Mouse (Mus musculus) thymus, adult 2 months (tissue): ENCODE results near the gene Cyba. TPM values are rescaled to one million over a fixed set of nuclear protein-coding genes. Genes with fewer than 3 reads are reported as not detected.

Experiments
- DNase-seq: peaks from one replicate; pipeline ENCODE4 v3.0.0; 2021
- H3K27ac ChIP-seq: fragments of 200-500 bp; 2 replicates; pipeline ENCODE4 v1.5.1; 2012; ENCODE audit warnings: low read length, control low read depth; ENCODE audit not compliant: control insufficient read depth, insufficient read depth
- H3K27me3 ChIP-seq: fragments of 200-500 bp; 2 replicates; pipeline ENCODE4 v1.6.1; 2012; ENCODE audit warnings: mild to moderate bottlenecking, low read length, moderate library complexity, mixed read lengths; ENCODE audit not compliant: control insufficient read depth, insufficient read depth
- H3K36me3 ChIP-seq: fragments of 200-500 bp; 2 replicates; pipeline ENCODE4 v1.6.1; 2012; ENCODE audit warnings: mild to moderate bottlenecking, low read length, moderate library complexity; ENCODE audit not compliant: control insufficient read depth, insufficient read depth
- H3K4me1 ChIP-seq: fragments of 200-500 bp; replicated peaks from 2 replicates; pipeline ENCODE4 v1.6.1; 2012; ENCODE audit warnings: low read length; ENCODE audit not compliant: control insufficient read depth, insufficient read depth
- H3K4me3 ChIP-seq: fragments of 200-500 bp; 2 replicates; pipeline ENCODE4 v1.5.1; 2012; ENCODE audit warnings: mild to moderate bottlenecking, low read length, control low read depth, moderate library complexity; ENCODE audit not compliant: control insufficient read depth, insufficient read depth
- CTCF ChIP-seq: fragments of 200-500 bp; IDR thresholded peaks from 2 replicates; pipeline ENCODE4 v1.5.1; 2012; ENCODE audit warnings: mild to moderate bottlenecking, control low read depth, low read length, moderate library complexity, borderline replicate concordance; ENCODE audit not compliant: control insufficient read depth, poor library complexity, insufficient read depth; ENCODE audit errors: extremely low read depth
- POLR2A ChIP-seq: fragments of 200-500 bp; IDR thresholded peaks from 2 replicates; pipeline ENCODE4 v1.6.1; 2012; ENCODE audit warnings: mild to moderate bottlenecking, low read length, control low read depth, moderate library complexity; ENCODE audit not compliant: control insufficient read depth, poor library complexity, insufficient read depth; ENCODE audit errors: extremely low read depth
- WGBS: fragments of 180-500 bp; shearing (Covaris S2); methylation state at CpG from one replicate; pipeline ENCODE4 v1.1.7; 2018; 5-methylcytosine and 5-hydroxymethylcytosine counted together
- polyA plus RNA-seq: library from polyadenylated mRNA; depleted of rRNA; stranded (reverse); fragments of >200 nt; gene quantifications from 2 replicates; pipeline ENCODE4 v1.2.3, GENCODE M21; 2012

The Cyba gene
- polyA plus RNA-seq, 1 experiment: 705 TPM

DNA sequence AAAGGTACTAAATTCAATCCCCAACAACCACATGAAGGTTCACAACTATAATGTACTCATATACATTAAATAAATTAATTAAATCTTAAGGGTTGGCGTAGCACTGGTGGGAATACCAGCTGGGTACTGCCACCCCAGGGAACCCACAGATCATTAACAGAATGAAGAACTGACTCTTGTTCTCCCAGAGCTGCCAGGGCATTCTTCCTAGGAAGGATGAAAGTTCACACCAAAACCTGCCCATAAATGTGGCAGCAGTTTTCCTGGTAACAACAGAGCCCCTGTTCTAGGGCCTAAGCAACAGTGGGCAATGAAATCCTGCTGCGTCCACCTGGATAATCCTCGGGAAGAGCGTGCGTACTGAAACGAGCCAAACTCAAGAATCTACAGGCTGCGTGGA is 9.6 kb upstream of the Cyba start:
- Histone ChIP-seq H3K27ac (no peak overlapping the region), H3K4me3 (peak overlapping the region; percentile 59; the same call in 1 of the 2 replicates), H3K36me3 (no peaks in the 10 kb centered on the region), H3K4me1 (peaks cover 36% of the 10 kb centered on the region), H3K27me3 (no peaks in the 10 kb centered on the region)
- 68% methylated on average over 7 of the region's 7 CpGs for WGBS
- TF ChIP-seq CTCF (no peak), POLR2A (no peak)
- no peak for DNase-seq

DNA sequence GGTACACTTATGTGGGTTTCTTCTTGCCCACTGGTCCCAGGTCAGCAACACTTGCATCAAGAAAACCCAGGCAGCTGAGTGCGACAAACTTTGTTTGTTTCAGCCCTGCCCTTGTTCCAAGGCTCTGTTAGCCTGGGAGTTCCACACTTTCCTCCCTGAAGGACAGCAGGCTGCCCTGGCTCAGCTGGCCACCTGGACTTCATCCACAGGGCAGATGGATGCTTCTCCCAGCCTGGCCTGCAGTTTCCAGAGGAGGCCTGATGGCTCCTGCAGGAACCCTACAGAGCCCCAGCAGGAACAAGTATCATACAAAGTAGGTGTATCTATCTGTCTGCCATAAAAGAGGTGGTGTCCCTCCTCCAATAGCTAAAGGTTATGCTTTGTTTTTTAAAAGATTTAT is 8.6 kb upstream of the Cyba start:
- DNase-seq: no peak
- WGBS: 100% methylated on average over 1 of the region's 1 CpGs
- no peak overlapping the region for H3K4me3 ChIP-seq
- no peak for TF ChIP-seq CTCF
- TF ChIP-seq POLR2A: no peak
- no peaks in the 10 kb centered on the region for H3K27me3 ChIP-seq
- H3K27ac ChIP-seq: no peak overlapping the region
- H3K36me3 ChIP-seq: no peaks in the 10 kb centered on the region
- H3K4me1 ChIP-seq: peaks cover 47% of the 10 kb centered on the region

DNA sequence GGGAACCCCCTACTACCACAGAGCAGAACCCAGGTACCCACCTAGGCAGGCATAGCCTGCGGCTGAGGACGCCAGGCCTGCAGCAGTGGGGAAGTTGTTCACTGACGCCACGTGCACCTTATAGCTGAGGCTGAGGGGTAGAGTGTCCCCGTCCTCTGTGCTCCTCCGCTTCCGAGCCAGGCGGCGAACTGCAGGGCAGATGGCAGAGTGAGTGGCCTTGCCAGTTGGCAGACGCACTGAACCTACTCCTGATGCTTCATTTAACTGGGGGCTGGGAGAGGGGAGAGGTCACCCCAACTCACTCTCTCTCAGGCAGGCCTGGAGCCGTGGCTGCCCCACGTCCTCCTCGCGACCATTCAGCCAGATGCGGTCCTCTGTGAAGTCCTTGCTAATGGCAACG is 6.6 kb upstream of the Cyba start:
- Histone ChIP-seq H3K36me3 (no peaks in the 10 kb centered on the region), H3K4me1 (peaks cover 36% of the 10 kb centered on the region), H3K27me3 (no peaks in the 10 kb centered on the region), H3K27ac (no peak overlapping the region), H3K4me3 (no peak overlapping the region)
- 98% methylated on average over 16 of the region's 16 CpGs for WGBS
- TF ChIP-seq CTCF (no peak), POLR2A (no peak)
- no peak for DNase-seq

DNA sequence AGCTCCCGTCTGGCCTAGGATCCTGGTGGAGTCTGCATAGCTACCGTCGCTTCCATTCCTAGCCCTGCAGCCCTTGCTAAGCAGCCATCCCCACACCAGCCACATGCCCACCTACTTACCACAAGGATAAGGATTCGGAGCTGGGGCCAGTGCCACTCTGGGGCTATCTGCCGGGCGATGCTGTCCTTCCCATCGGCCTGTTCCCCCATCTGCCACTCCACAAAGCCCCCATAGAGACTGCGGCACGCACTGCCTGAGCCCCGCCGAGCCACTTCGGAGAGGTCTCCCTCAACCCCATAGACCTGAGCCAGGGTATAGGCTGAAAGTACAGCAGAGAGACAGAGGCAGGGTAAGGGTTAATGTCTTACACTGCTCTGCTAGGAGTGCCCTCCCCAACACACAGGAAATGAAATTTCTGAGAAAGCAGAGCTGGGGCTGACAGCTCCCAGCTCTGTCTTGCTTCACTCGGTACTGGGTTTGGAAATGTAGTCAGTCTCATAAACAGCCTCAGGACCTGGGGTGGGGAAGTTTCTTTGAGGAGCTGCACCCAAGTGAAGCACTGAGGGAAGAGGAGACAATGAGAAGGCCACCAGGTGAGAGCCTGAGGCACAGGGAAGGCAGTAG is 5.1 kb upstream of the Cyba start:
- H3K36me3 ChIP-seq: no peaks in the 10 kb centered on the region
- peak overlapping the region; percentile 80 for H3K27ac ChIP-seq
- H3K4me3 ChIP-seq: peak overlapping the region; percentile 41
- no peaks in the 10 kb centered on the region for H3K27me3 ChIP-seq
- WGBS: 81% methylated on average over 13 of the region's 13 CpGs
- DNase-seq: peak; percentile 36
- TF ChIP-seq POLR2A (peak; percentile 12; the same call in 1 of the 2 replicates), CTCF (no peak)
- peaks cover 44% of the 10 kb centered on the region for H3K4me1 ChIP-seq

- no peak overlapping the region for H3K4me3 ChIP-seq
- no peak overlapping the region for H3K27ac ChIP-seq
- H3K27me3 ChIP-seq: no peaks in the 10 kb centered on the region
- DNase-seq: no peak
- H3K36me3 ChIP-seq: no peaks in the 10 kb centered on the region
- H3K4me1 ChIP-seq: peaks cover 44% of the 10 kb centered on the region
- 67% methylated on average over 20 of the region's 20 CpGs for WGBS
- TF ChIP-seq POLR2A: no peak
- no peak for TF ChIP-seq CTCF
Measured at GRCm38 (mm10) chr8:122436586-122437125, 3.9 kb upstream of the Cyba start.

GRCm38 (mm10) chr8:122436146-122436545 is 3.4 kb upstream of the Cyba start:
- H3K27me3 ChIP-seq: no peaks in the 10 kb centered on the region
- H3K27ac ChIP-seq: no peak overlapping the region
- no peak overlapping the region for H3K4me3 ChIP-seq
- 26% methylated on average over 9 of the region's 9 CpGs for WGBS
- TF ChIP-seq POLR2A (no peak), CTCF (no peak)
- peaks cover 49% of the 10 kb centered on the region for H3K4me1 ChIP-seq
- H3K36me3 ChIP-seq: no peaks in the 10 kb centered on the region
- no peak for DNase-seq

- no peaks in the 10 kb centered on the region for H3K36me3 ChIP-seq
- 96% methylated on average over 6 of the region's 6 CpGs for WGBS
- DNase-seq: no peak
Measured at GRCm38 (mm10) chr8:122435375-122435774, 2.6 kb upstream of the Cyba start.

More at GRCm38 (mm10) chr8:122435375-122435774, 2.6 kb upstream of the Cyba start:
- H3K27me3 ChIP-seq: no peaks in the 10 kb centered on the region
- no peak for TF ChIP-seq POLR2A
- TF ChIP-seq CTCF: peak; percentile 69; the same call in 1 of the 2 replicates
- no peak overlapping the region for H3K4me3 ChIP-seq
- H3K27ac ChIP-seq: no peak overlapping the region
- peaks cover 56% of the 10 kb centered on the region for H3K4me1 ChIP-seq
